Mouse (Mus musculus): ENCODE results near the gene Trim8. TPM values are rescaled to one million over a fixed set of nuclear protein-coding genes. Genes with fewer than 3 reads are reported as not detected.

Gene Trim8
- polyA plus RNA-seq, 1 experiment from 2014 or later, result 17.8 TPM

DNA sequence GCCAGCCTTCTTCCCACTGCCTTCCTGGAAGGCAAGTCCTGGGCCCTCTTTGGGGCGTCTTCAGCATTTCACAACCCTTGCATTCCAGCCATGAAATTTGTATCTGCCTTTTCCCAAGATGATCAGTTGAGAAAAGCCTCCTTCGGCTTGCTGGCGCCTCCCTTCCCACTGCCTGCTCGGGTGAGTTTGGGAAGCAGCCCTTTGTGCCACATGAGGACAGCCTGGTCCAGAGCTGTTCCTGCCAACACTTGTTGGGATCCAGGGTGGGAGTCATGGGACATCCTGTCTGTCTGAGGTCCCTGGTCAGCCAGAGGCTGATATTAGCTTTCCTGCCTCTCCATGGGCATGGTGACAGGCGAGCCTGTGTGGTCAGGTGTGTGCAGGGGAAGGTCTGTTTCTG is 43.7 kb upstream of the Trim8 start:
- Histone ChIP-seq H3K9ac (replicated peaks; ENCODE audit: low read length) (no peak overlapping the region), H3K4me2 (ENCODE audit: low read depth, low read length) (no peak overlapping the region), H3K9me3 (replicated peaks; ENCODE audit: control insufficient read depth, low read length) (no peaks in the 10 kb centered on the region), H3K4me1 (ENCODE audit: control insufficient read depth, insufficient read depth, low read length) (no peaks in the 10 kb centered on the region; the same call in 1 of the 2 replicates), H3K4me3 (ENCODE audit: low read depth, low read length) (no peak overlapping the region), H3K27me3 (ENCODE audit: control insufficient read depth, insufficient read depth, low read length) (no peaks in the 10 kb centered on the region), H3K27ac (replicated peaks; ENCODE audit: low read depth, low read length) (no peak overlapping the region), H3K36me3 (replicated peaks; ENCODE audit: control insufficient read depth, insufficient read depth, low read depth, low read length) (peaks cover 4% of the 10 kb centered on the region; the same call in 1 of the 2 replicates)
- 83% methylated on average over 5 of the region's 5 CpGs for WGBS
- ATAC-seq (replicated peaks; ENCODE audit: insufficient number of reproducible peaks, low FRiP score, low TSS enrichment, low read depth) (no peak), DNase-seq (ENCODE audit: low spot score) (no peak)

DNA sequence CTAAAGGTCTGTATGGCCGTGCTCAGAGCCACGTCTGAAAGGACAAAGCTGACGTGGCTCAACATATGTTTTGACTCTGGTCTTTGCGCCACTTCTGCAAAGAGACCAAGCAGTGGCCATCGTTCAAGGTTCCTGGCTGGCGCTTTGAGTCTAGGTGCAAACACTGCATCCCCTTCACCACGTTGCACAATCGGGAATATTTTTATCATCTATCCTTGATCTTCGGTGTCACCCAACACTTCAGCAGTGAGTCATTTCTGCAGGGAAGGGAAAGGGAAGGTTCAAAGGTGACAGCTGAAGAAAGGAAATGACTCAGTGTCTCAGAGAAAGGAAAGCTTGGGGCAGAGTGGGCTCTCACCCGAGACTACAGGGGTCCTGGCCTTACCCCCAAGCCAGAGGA is 42.2 kb upstream of the Trim8 start:
- H3K4me3 ChIP-seq (ENCODE audit: low read depth, low read length), result no peak overlapping the region
- DNase-seq (ENCODE audit: low spot score) (no peak), ATAC-seq (replicated peaks; ENCODE audit: insufficient number of reproducible peaks, low FRiP score, low TSS enrichment, low read depth) (no peak)
- H3K4me2 ChIP-seq (ENCODE audit: low read depth, low read length), result no peak overlapping the region
- H3K4me1 ChIP-seq (ENCODE audit: control insufficient read depth, insufficient read depth, low read length), result no peaks in the 10 kb centered on the region; the same call in 1 of the 2 replicates
- peaks cover 3% of the 10 kb centered on the region for H3K36me3 ChIP-seq (replicated peaks; ENCODE audit: control insufficient read depth, insufficient read depth, low read depth, low read length)
- no peak overlapping the region for H3K9ac ChIP-seq (replicated peaks; ENCODE audit: low read length)
- 79% methylated on average over 10 of the region's 10 CpGs for WGBS
- H3K9me3 ChIP-seq (replicated peaks; ENCODE audit: control insufficient read depth, low read length), result 0 out of 2 replicates have a peak, but pooled peaks cover 2% of the 10 kb centered on the region
- H3K27ac ChIP-seq (replicated peaks; ENCODE audit: low read depth, low read length), result no peak overlapping the region
- H3K27me3 ChIP-seq (ENCODE audit: control insufficient read depth, insufficient read depth, low read length), result no peaks in the 10 kb centered on the region

DNA sequence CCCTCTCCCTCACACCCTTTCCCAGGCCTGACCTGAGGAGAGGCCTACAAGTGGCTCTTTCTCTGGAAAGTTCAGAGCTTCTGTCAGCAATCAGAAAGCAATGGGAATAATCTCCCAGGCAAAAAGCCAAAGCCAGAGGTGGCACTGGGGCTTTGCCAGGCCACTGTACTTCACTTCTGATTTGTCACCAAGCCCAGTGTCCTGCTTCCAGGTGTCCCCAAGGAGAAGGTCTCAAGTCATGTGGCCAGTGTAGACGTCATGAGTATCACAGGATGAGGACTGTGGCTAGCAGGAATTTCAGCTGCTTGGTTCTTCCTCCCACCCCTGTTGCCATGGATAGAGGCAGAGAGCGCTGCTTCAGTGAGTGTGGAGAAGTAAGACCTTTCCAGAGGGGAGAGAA is 41.6 kb upstream of the Trim8 start:
- no peak for DNase-seq (ENCODE audit: low spot score)
- WGBS, result 89% methylated on average over 2 of the region's 2 CpGs
- no peak for ATAC-seq (replicated peaks; ENCODE audit: insufficient number of reproducible peaks, low FRiP score, low TSS enrichment, low read depth)
- Histone ChIP-seq H3K36me3 (replicated peaks; ENCODE audit: control insufficient read depth, insufficient read depth, low read depth, low read length) (peaks cover 3% of the 10 kb centered on the region), H3K4me1 (ENCODE audit: control insufficient read depth, insufficient read depth, low read length) (no peaks in the 10 kb centered on the region; the same call in 1 of the 2 replicates), H3K27ac (replicated peaks; ENCODE audit: low read depth, low read length) (no peak overlapping the region), H3K9me3 (replicated peaks; ENCODE audit: control insufficient read depth, low read length) (0 out of 2 replicates have a peak, but pooled peaks cover 2% of the 10 kb centered on the region), H3K4me3 (ENCODE audit: low read depth, low read length) (no peak overlapping the region), H3K27me3 (ENCODE audit: control insufficient read depth, insufficient read depth, low read length) (no peaks in the 10 kb centered on the region), H3K9ac (replicated peaks; ENCODE audit: low read length) (no peak overlapping the region), H3K4me2 (ENCODE audit: low read depth, low read length) (no peak overlapping the region)

DNA sequence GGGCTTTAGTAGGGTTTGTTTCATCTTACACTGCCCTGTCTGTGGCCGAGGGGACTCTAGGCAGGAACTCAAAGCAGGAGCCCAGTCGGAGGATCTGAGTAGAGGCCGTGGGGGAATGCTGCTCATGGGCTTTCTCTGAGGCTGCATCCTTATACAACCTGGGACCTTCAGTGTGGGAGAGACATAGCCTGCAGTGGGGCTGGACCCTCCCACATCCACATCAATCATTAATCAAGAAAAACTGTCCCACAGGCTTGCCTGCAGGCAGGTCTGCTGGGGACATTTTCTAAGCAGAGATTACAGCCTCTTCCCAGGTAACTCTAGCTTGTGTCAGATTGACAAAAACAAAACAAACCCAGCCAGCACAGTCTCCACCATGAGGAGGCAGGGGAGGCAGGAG is 38.9 kb upstream of the Trim8 start:
- no peak overlapping the region for H3K9ac ChIP-seq (replicated peaks; ENCODE audit: low read length)
- no peak for DNase-seq (ENCODE audit: low spot score)
- WGBS, result 86% methylated on average over 3 of the region's 3 CpGs
- H3K36me3 ChIP-seq (replicated peaks; ENCODE audit: control insufficient read depth, insufficient read depth, low read depth, low read length), result peaks cover 3% of the 10 kb centered on the region
- no peak overlapping the region for H3K4me2 ChIP-seq (ENCODE audit: low read depth, low read length)
- H3K9me3 ChIP-seq (replicated peaks; ENCODE audit: control insufficient read depth, low read length), result 0 out of 2 replicates have a peak, but pooled peaks cover 2% of the 10 kb centered on the region
- no peaks in the 10 kb centered on the region for H3K4me1 ChIP-seq (ENCODE audit: control insufficient read depth, insufficient read depth, low read length)
- H3K27ac ChIP-seq (replicated peaks; ENCODE audit: low read depth, low read length), result no peak overlapping the region
- no peaks in the 10 kb centered on the region for H3K27me3 ChIP-seq (ENCODE audit: control insufficient read depth, insufficient read depth, low read length)
- ATAC-seq (replicated peaks; ENCODE audit: insufficient number of reproducible peaks, low FRiP score, low TSS enrichment, low read depth), result no peak
- no peak overlapping the region for H3K4me3 ChIP-seq (ENCODE audit: low read depth, low read length)

DNA sequence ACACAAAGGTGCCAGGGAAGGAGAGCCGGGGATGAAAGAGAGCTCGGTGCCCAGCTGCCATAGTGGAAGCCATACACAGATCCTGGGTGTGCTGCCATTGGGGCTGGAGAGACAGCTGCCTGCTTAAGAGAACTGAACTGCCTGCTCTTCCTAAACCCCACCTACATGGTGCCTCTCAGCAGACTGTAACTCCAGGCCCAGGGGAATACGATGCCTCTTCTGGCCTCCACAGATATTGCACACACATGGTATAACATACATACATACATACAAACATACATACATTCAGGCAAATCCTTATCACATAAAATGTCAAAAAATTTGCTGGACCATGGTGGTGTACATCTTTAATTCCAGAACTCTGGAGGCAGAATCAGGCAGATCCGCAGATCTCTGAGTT is 38.1 kb upstream of the Trim8 start:
- ATAC-seq (replicated peaks; ENCODE audit: insufficient number of reproducible peaks, low FRiP score, low TSS enrichment, low read depth) (no peak), DNase-seq (ENCODE audit: low spot score) (no peak)
- H3K9ac ChIP-seq (replicated peaks; ENCODE audit: low read length), result no peak overlapping the region
- no peak overlapping the region for H3K4me3 ChIP-seq (ENCODE audit: low read depth, low read length)
- no peaks in the 10 kb centered on the region for H3K4me1 ChIP-seq (ENCODE audit: control insufficient read depth, insufficient read depth, low read length)
- peaks cover 3% of the 10 kb centered on the region for H3K36me3 ChIP-seq (replicated peaks; ENCODE audit: control insufficient read depth, insufficient read depth, low read depth, low read length)
- H3K27me3 ChIP-seq (ENCODE audit: control insufficient read depth, insufficient read depth, low read length), result no peaks in the 10 kb centered on the region
- H3K9me3 ChIP-seq (replicated peaks; ENCODE audit: control insufficient read depth, low read length), result 0 out of 2 replicates have a peak, but pooled peaks cover 2% of the 10 kb centered on the region
- H3K4me2 ChIP-seq (ENCODE audit: low read depth, low read length), result no peak overlapping the region
- WGBS, result 95% methylated on average over 4 of the region's 4 CpGs
- H3K27ac ChIP-seq (replicated peaks; ENCODE audit: low read depth, low read length), result no peak overlapping the region

DNA sequence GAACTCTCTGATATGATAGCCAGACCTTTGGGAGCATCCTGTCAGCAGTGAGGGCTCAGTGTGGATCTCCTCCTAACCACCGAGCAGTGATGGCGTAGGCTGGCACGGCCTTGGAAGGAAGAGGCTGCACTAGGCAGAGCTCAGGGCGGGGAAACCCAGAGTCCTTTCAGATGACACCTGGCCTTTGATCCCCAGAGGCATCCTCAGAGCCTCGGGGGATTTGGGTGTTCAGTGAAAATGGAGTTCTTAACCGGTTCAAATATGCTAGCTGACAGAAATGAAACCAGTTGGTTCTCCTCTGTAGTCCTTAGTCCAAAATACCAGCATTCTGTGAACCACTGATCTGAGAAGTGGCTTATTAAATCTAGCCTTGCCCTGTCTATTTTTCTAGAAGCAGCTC is 35.3 kb upstream of the Trim8 start:
- DNase-seq (ENCODE audit: low spot score) (no peak), ATAC-seq (replicated peaks; ENCODE audit: insufficient number of reproducible peaks, low FRiP score, low TSS enrichment, low read depth) (no peak)
- H3K27ac ChIP-seq (replicated peaks; ENCODE audit: low read depth, low read length), result no peak overlapping the region
- no peaks in the 10 kb centered on the region for H3K27me3 ChIP-seq (ENCODE audit: control insufficient read depth, insufficient read depth, low read length)
- H3K4me3 ChIP-seq (ENCODE audit: low read depth, low read length), result no peak overlapping the region
- H3K4me1 ChIP-seq (ENCODE audit: control insufficient read depth, insufficient read depth, low read length), result no peaks in the 10 kb centered on the region
- 71% methylated on average over 6 of the region's 6 CpGs for WGBS
- no peak overlapping the region for H3K9ac ChIP-seq (replicated peaks; ENCODE audit: low read length)
- H3K36me3 ChIP-seq (replicated peaks; ENCODE audit: control insufficient read depth, insufficient read depth, low read depth, low read length), result peaks cover 3% of the 10 kb centered on the region
- H3K9me3 ChIP-seq (replicated peaks; ENCODE audit: control insufficient read depth, low read length), result 0 out of 2 replicates have a peak, but pooled peaks cover 2% of the 10 kb centered on the region
- H3K4me2 ChIP-seq (ENCODE audit: low read depth, low read length), result no peak overlapping the region

GRCm38 (mm10) chr19:46467051-46467503 is 34.4 kb upstream of the Trim8 start:
- Histone ChIP-seq H3K36me3 (replicated peaks; ENCODE audit: control insufficient read depth, insufficient read depth, low read depth, low read length) (peaks cover 3% of the 10 kb centered on the region; the same call in 1 of the 2 replicates), H3K27me3 (ENCODE audit: control insufficient read depth, insufficient read depth, low read length) (no peaks in the 10 kb centered on the region), H3K9ac (replicated peaks; ENCODE audit: low read length) (no peak overlapping the region), H3K4me3 (ENCODE audit: low read depth, low read length) (no peak overlapping the region), H3K4me2 (ENCODE audit: low read depth, low read length) (no peak overlapping the region), H3K4me1 (ENCODE audit: control insufficient read depth, insufficient read depth, low read length) (peaks cover 5% of the 10 kb centered on the region), H3K9me3 (replicated peaks; ENCODE audit: control insufficient read depth, low read length) (0 out of 2 replicates have a peak, but pooled peaks cover 2% of the 10 kb centered on the region), H3K27ac (replicated peaks; ENCODE audit: low read depth, low read length) (no peak overlapping the region)
- DNase-seq (ENCODE audit: low spot score) (no peak), ATAC-seq (replicated peaks; ENCODE audit: insufficient number of reproducible peaks, low FRiP score, low TSS enrichment, low read depth) (no peak)
- 51% methylated on average over 3 of the region's 3 CpGs for WGBS

- ATAC-seq (replicated peaks; ENCODE audit: insufficient number of reproducible peaks, low FRiP score, low TSS enrichment, low read depth) (no peak), DNase-seq (ENCODE audit: low spot score) (no peak)
Measured at GRCm38 (mm10) chr19:46470364-46471240, 30.9 kb upstream of the Trim8 start.

More at GRCm38 (mm10) chr19:46470364-46471240, 30.9 kb upstream of the Trim8 start:
- H3K27me3 ChIP-seq (ENCODE audit: control insufficient read depth, insufficient read depth, low read length), result no peaks in the 10 kb centered on the region
- peaks cover 5% of the 10 kb centered on the region for H3K4me1 ChIP-seq (ENCODE audit: control insufficient read depth, insufficient read depth, low read length)
- H3K4me2 ChIP-seq (ENCODE audit: low read depth, low read length), result no peak overlapping the region
- H3K27ac ChIP-seq (replicated peaks; ENCODE audit: low read depth, low read length), result no peak overlapping the region; the same call in 1 of the 2 replicates
- H3K4me3 ChIP-seq (ENCODE audit: low read depth, low read length), result no peak overlapping the region
- H3K36me3 ChIP-seq (replicated peaks; ENCODE audit: control insufficient read depth, insufficient read depth, low read depth, low read length), result peaks cover 3% of the 10 kb centered on the region; the same call in 1 of the 2 replicates
- WGBS, result 56% methylated on average over 17 of the region's 17 CpGs
- no peaks in the 10 kb centered on the region for H3K9me3 ChIP-seq (replicated peaks; ENCODE audit: control insufficient read depth, low read length)
- no peak overlapping the region for H3K9ac ChIP-seq (replicated peaks; ENCODE audit: low read length)
